Mouse (Mus musculus): ENCODE data around the gene Aph1b.
"Not testable (repeated sequence)": the region's sequence is repeated elsewhere in the genome, so short reads cannot be mapped to it uniquely, and the experiment has no call there.

The Aph1b gene

GRCm38 (mm10) chr9:66795464-66796324 lies at the start of gene Aph1b:
Gene Aph1b, minus strand, starts transcription at chr9:66795490.
- peak; percentile 96 for DNase-seq (ENCODE audit: low read depth)

GRCm38 (mm10) chr9:66835097-66835480 lies 39.8 kb upstream of the Aph1b start:
- DNase-seq (ENCODE audit: low read depth) = no peak

GRCm38 (mm10) chr9:66834318-66835096 lies 39.2 kb upstream of the Aph1b start, which contains the start of gene Aph1c:
Gene Aph1c, minus strand, starts transcription at chr9:66834726.
- DNase-seq (ENCODE audit: low read depth) = peak; percentile 99

- no peak for DNase-seq (ENCODE audit: low read depth)
Measured at GRCm38 (mm10) chr9:66833851-66834250, 38.6 kb upstream of the Aph1b start.

GRCm38 (mm10) chr9:66832366-66832908 lies 37.1 kb upstream of the Aph1b start:
- DNase-seq (ENCODE audit: low read depth) = no peak

- DNase-seq (ENCODE audit: low read depth) = peak; percentile 59
Measured at GRCm38 (mm10) chr9:66825990-66826389, 30.7 kb upstream of the Aph1b start.

GRCm38 (mm10) chr9:66822255-66822654 lies 27.0 kb upstream of the Aph1b start:
- not testable (repeated sequence) for DNase-seq (ENCODE audit: low read depth)

GRCm38 (mm10) chr9:66820996-66821395 lies 25.7 kb upstream of the Aph1b start:
- no peak for DNase-seq (ENCODE audit: low read depth)

- no peak for DNase-seq (ENCODE audit: low read depth)
Measured at GRCm38 (mm10) chr9:66813392-66813791, 18.1 kb upstream of the Aph1b start.

- DNase-seq (ENCODE audit: low read depth) = not testable (repeated sequence)
Measured at GRCm38 (mm10) chr9:66805951-66806350, 10.7 kb upstream of the Aph1b start.

GRCm38 (mm10) chr9:66801947-66802346 lies 6.7 kb upstream of the Aph1b start:
- DNase-seq (ENCODE audit: low read depth) = no peak

GRCm38 (mm10) chr9:66796739-66797138 lies 1.4 kb upstream of the Aph1b start, which contains the start of gene Gm10647:
Gene Gm10647, plus strand, starts transcription at chr9:66797039.
- DNase-seq (ENCODE audit: low read depth) = no peak

- DNase-seq (ENCODE audit: low read depth) = no peak
Measured at GRCm38 (mm10) chr9:66794629-66795463, 444 bp downstream of the Aph1b start.

- peak; percentile 32 for DNase-seq (ENCODE audit: low read depth)
Measured at GRCm38 (mm10) chr9:66787821-66788220, 7.5 kb downstream of the Aph1b start.

- not testable (repeated sequence) for DNase-seq (ENCODE audit: low read depth)
Measured at GRCm38 (mm10) chr9:66784552-66784951, 10.7 kb downstream of the Aph1b start.

- no peak for DNase-seq (ENCODE audit: low read depth)
Measured at GRCm38 (mm10) chr9:66770701-66771100, 24.6 kb downstream of the Aph1b start.

GRCm38 (mm10) chr9:66769275-66769674 lies 26.0 kb downstream of the Aph1b start:
- DNase-seq (ENCODE audit: low read depth) = no peak

- DNase-seq (ENCODE audit: low read depth) = no peak
Measured at GRCm38 (mm10) chr9:66768721-66769120, 26.6 kb downstream of the Aph1b start.

GRCm38 (mm10) chr9:66760991-66761390 lies 34.3 kb downstream of the Aph1b start:
- DNase-seq (ENCODE audit: low read depth) = no peak

GRCm38 (mm10) chr9:66752849-66753248 lies 42.4 kb downstream of the Aph1b start:
- no peak for DNase-seq (ENCODE audit: low read depth)

- no peak for DNase-seq (ENCODE audit: low read depth)
Measured at GRCm38 (mm10) chr9:66748390-66748789, 46.9 kb downstream of the Aph1b start.

- DNase-seq (ENCODE audit: low read depth) = no peak
Measured at GRCm38 (mm10) chr9:66744531-66744930, 50.8 kb downstream of the Aph1b start.
